30 mouse cellular contexts compared by ENCODE assay signal in genomic region chr11:112889760-112890159, GRCm38 (mm10).
"Had no signal": no experiment of that assay in that cellular context is flagged by ENCODE, and none has a peak within 500 bp of the region (broad histone marks: within the 10 kb centered on the region; RNA-seq: fewer than 3 reads in every experiment).

No protein-coding gene starts in this region.

- H3K9me3 ChIP-seq: limb, embryonic 10.5 days; limb, embryonic 12.5 days; limb, embryonic 13.5 days; limb, embryonic 15.5 days; liver, embryonic 12.5 days; liver, embryonic 13.5 days; liver, embryonic 15.5 days; lung, embryonic 15.5 days; midbrain, embryonic 10.5 days; midbrain, embryonic 12.5 days; midbrain, embryonic 13.5 days; midbrain, embryonic 15.5 days; neural tube, embryonic 12.5 days had no signal

- ATAC-seq: liver, embryonic 12.5 days; liver, postnatal 0 days; lung, postnatal 0 days; midbrain, embryonic 13.5 days; midbrain, embryonic 15.5 days had no signal

- H3K9ac ChIP-seq: limb, embryonic 12.5 days; limb, embryonic 13.5 days; limb, embryonic 15.5 days; liver, embryonic 12.5 days; liver, embryonic 13.5 days; liver, embryonic 14.5 days; liver, embryonic 15.5 days; liver, postnatal 0 days; lung, embryonic 14.5 days; lung, embryonic 15.5 days; midbrain, embryonic 12.5 days; midbrain, embryonic 13.5 days; midbrain, embryonic 15.5 days; neural tube, embryonic 12.5 days had no signal

- H3K4me3 ChIP-seq: limb, embryonic 10.5 days; limb, embryonic 12.5 days; limb, embryonic 13.5 days; limb, embryonic 15.5 days; liver, embryonic 12.5 days; liver, embryonic 13.5 days; liver, embryonic 15.5 days; lung, embryonic 15.5 days; megakaryocyte, embryonic 14.5 days; midbrain, embryonic 10.5 days; midbrain, embryonic 12.5 days; midbrain, embryonic 13.5 days; midbrain, embryonic 15.5 days; myocyte; neural tube, embryonic 12.5 days had no signal

- DNase-seq: left cerebral cortex, postnatal 4 days; liver; liver, embryonic 13.5 days; liver, postnatal 0 days; lung, adult 18-20 months; lung, adult 2 months; lung, embryonic 14.5 days; lung, postnatal 10 days; lung, postnatal 14 days; lung, postnatal 36 days; lung, postnatal 4 days; midbrain, embryonic 14.5 days had no signal

- H3K27ac ChIP-seq: limb, embryonic 10.5 days; limb, embryonic 12.5 days; limb, embryonic 13.5 days; limb, embryonic 15.5 days; liver, embryonic 12.5 days; liver, embryonic 13.5 days; liver, embryonic 14.5 days; liver, embryonic 15.5 days; lung, embryonic 15.5 days; macrophage; midbrain, embryonic 10.5 days; midbrain, embryonic 12.5 days; midbrain, embryonic 13.5 days; midbrain, embryonic 15.5 days; neural tube, embryonic 12.5 days had no signal

- H3K4me1 ChIP-seq: liver, embryonic 12.5 days; liver, embryonic 13.5 days; liver, embryonic 15.5 days; lung, embryonic 15.5 days; megakaryocyte, embryonic 14.5 days; midbrain, embryonic 12.5 days; midbrain, embryonic 13.5 days; midbrain, embryonic 15.5 days had no signal

- H3K4me2 ChIP-seq: limb, embryonic 12.5 days; limb, embryonic 13.5 days; limb, embryonic 15.5 days; liver, embryonic 11.5 days; liver, embryonic 12.5 days; liver, embryonic 13.5 days; liver, embryonic 15.5 days; lung, embryonic 14.5 days; lung, embryonic 15.5 days; midbrain, embryonic 12.5 days; midbrain, embryonic 13.5 days; midbrain, embryonic 15.5 days; neural tube, embryonic 12.5 days had no signal

- H3K27me3 ChIP-seq: limb, embryonic 12.5 days; limb, embryonic 13.5 days; limb, embryonic 15.5 days; liver, embryonic 12.5 days; liver, embryonic 13.5 days; liver, embryonic 15.5 days; lung, embryonic 15.5 days; megakaryocyte, embryonic 14.5 days; midbrain, embryonic 13.5 days; midbrain, embryonic 15.5 days; neural tube, embryonic 12.5 days had no signal

- H3K36me3 ChIP-seq: limb, embryonic 10.5 days; limb, embryonic 12.5 days; limb, embryonic 13.5 days; limb, embryonic 15.5 days; liver, embryonic 12.5 days; liver, embryonic 13.5 days; liver, embryonic 15.5 days; lung, embryonic 15.5 days; midbrain, embryonic 10.5 days; midbrain, embryonic 12.5 days; midbrain, embryonic 13.5 days; midbrain, embryonic 15.5 days; neural tube, embryonic 12.5 days had no signal
